Mouse (Mus musculus): Measurements from ENCODE around the gene Scel. TPM values are rescaled to one million over a fixed set of nuclear protein-coding genes. Genes with fewer than 3 reads are reported as not detected.

The Scel gene
- total RNA-seq (2023), result not detected

DNA sequence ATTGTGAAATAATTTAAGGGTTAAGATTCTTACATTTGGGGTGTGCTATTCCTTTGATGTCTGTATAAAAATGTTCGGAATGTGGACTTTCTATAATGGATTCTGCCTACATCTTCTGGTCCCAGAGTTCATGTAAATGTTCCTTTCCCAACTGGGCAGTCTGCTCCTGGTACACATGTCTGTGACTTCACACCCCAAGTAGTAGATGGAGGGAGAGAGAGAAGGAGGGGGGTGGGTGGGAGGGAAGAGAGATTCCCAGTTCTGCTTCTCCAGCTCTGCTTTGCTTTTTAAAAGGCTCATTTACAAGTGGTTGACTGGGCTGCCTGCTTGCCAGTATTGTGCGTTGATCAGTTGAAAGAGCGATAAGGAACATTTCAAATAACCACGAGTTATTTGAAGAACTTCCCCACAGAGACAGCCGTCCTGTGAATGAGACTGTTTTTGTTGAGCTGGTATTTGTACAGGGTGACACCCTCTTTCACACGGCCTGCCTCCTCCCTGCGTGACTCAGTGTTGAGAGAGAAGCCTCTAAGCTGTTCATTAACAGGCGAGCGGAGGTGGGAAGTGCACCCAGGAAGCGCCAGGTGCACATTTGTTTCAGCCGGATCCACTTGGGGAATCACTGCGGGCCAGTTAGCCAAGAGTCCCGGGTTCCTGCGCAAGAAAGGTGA, at the start of gene Scel:
Gene Scel (plus strand): TSS at position 541 of the 671 bp plus-strand sequence.

DNA sequence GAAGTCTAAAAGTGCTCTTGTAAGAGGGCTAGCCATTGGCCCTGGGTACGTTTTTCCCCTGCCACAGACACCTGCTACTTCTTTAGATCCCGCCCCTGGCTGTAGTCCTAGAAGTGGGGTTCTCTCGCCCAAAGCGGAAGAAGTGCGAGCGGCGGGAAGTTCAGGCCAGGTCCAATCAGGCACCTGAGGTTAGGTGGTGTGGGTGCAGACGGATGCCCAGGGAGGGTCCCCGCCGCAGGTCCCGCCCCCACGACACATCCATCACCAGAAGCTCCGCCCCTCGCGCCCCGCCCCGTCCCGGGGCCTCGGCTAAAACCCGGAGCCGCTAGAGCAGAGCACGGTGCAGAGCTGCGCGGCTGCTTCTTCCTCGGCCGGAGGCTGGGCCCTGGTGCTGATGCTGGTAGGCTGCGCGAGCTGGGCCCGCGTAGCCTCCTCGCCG, 136.8 kb downstream of the Scel start, which contains the start of gene Slain1:
Gene Slain1 (plus strand): TSS at position 333 of the 439 bp plus-strand sequence.

Other genes with a start within 250 kb of the Scel start
- gene Mycbp2, start 166.5 kb upstream of the Scel start, total RNA-seq (2023), result 100 to 1,000 TPM; 134 to 145 TPM
- gene Slain1, start 136.9 kb downstream of the Scel start, total RNA-seq (2023), result 10 to 100 TPM; 35.9 to 38.4 TPM